Mouse (Mus musculus) forebrain, embryonic 10.5 days (tissue): ENCODE results near the gene Ccz1. TPM values are rescaled to one million over a fixed set of nuclear protein-coding genes. Genes with fewer than 3 reads are reported as not detected.
"Not testable (repeated sequence)": the region's sequence is repeated elsewhere in the genome, so short reads cannot be mapped to it uniquely, and the experiment has no call there.

ENCODE experiments used
- DNase-seq: peaks from one replicate; pipeline ENCODE4 v3.0.0-alpha.2; 2017; ENCODE audit warnings: low spot score; ENCODE audit errors: extremely low spot score
- H3K27ac ChIP-seq: fragments of 300-500 bp; sonication (generic); 2 replicates; pipeline ENCODE4 v1.5.1; 2016; ENCODE audit warnings: mild to moderate bottlenecking
- H3K27me3 ChIP-seq: fragments of 300-500 bp; sonication (generic); 2 replicates; pipeline ENCODE4 v1.6.1; 2016; ENCODE audit warnings: mild to moderate bottlenecking; ENCODE audit not compliant: poor library complexity, severe bottlenecking
- H3K36me3 ChIP-seq: fragments of 300-500 bp; sonication (generic); replicated peaks from 2 replicates; pipeline ENCODE4 v1.6.1; 2016; ENCODE audit warnings: mild to moderate bottlenecking, moderate library complexity
- H3K4me1 ChIP-seq: fragments of 300-500 bp; sonication (generic); 2 replicates; pipeline ENCODE4 v1.6.1; 2016
- H3K4me3 ChIP-seq: fragments of 300-500 bp; sonication (generic); 2 replicates; pipeline ENCODE4 v1.5.1; 2016; ENCODE audit warnings: mild to moderate bottlenecking, moderate library complexity
- H3K9me3 ChIP-seq: fragments of 300-500 bp; sonication (generic); 2 replicates; pipeline ENCODE4 v1.6.1; 2016; ENCODE audit warnings: mild to moderate bottlenecking, moderate library complexity
- WGBS: fragments of 180-500 bp; shearing (Covaris S2); methylation state at CpG from one replicate; pipeline ENCODE4 v1.1.7; 2016; 5-methylcytosine and 5-hydroxymethylcytosine counted together
- polyA plus RNA-seq: library from polyadenylated mRNA; unstranded; fragments of >200 nt; fragmentation: Nextera tagmentation; extraction: Ambion mirVana; gene quantifications from 2 replicates; pipeline ENCODE4 v1.2.1, GENCODE M21; 2016

Gene Ccz1
- polyA plus RNA-seq, 1 experiment from 2014 or later = 104 TPM

DNA sequence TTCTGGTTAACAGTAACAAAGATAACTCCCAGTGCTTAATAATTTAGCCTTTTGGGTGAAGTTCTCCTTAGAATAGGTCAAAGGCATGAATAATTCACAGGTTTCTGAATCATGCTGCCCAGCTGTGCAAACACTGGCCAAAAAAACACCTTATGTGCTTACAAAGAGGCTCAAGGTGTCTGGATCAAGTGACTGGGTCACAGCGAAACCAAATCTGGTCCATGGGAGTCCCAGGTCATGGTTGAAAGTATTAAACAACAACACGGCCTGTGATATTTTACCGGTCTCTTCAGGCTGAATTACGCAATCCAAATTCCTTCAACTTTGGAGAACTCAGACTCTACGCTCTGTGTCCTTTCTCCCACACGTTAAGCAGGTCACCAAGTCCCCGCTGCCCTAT, 17.8 kb upstream of the Ccz1 start:
- no peak for DNase-seq
- no peaks in the 10 kb centered on the region for H3K4me1 ChIP-seq
- H3K27me3 ChIP-seq = no peaks in the 10 kb centered on the region
- WGBS = 89% methylated on average over 7 of the region's 7 CpGs
- no peaks in the 10 kb centered on the region for H3K36me3 ChIP-seq
- no peaks in the 10 kb centered on the region for H3K9me3 ChIP-seq
- H3K4me3 ChIP-seq = no peak overlapping the region
- H3K27ac ChIP-seq = no peak overlapping the region

DNA sequence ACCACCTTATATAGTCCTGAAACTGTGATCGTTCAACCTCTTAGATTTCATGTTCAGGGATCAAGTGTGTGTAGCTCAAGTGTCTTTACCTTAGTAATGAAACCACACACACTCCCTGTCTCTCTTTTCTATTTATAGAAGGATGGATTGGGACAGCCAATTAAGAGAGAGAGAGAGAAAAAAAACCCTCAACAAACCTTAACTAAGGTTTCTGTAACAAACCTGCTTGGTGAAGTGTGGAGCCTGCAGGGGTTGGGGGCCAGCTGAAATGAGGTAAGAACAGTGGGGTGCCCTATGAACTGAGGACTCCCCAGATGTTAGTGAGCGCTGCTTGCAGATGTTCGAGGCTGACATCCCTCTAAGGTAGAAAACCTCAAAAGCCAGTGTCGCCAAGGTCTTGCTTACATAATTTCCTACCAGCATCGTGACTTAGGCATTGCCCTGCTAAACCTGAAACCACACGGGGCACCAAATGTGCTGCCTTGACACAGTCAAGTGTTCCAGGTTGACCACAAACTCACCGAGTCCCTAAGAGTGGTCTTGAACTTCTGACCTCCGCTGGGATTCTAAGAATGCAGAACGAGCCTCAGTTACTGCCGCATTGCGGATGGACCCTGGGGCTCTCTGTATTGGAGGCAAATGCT, 12.1 kb upstream of the Ccz1 start, which contains the start of gene Ocm:
Gene Ocm (minus strand): TSS at position 51 of the 644 bp plus-strand sequence.
- Histone ChIP-seq H3K4me3 (no peak within 1 kb of the TSS), H3K27ac (no peak within 1 kb of the TSS), H3K9me3 (no peaks in the 10 kb centered on the region), H3K36me3 (no peaks in the 10 kb centered on the region), H3K27me3 (no peaks in the 10 kb centered on the region), H3K4me1 (no peaks in the 10 kb centered on the region)
- no peak for DNase-seq
- WGBS = 77% methylated on average over 11 of the region's 11 CpGs

- Histone ChIP-seq H3K27ac (no peak overlapping the region), H3K36me3 (peaks cover 18% of the 10 kb centered on the region), H3K4me1 (peaks cover 5% of the 10 kb centered on the region), H3K4me3 (no peak overlapping the region), H3K27me3 (no peaks in the 10 kb centered on the region), H3K9me3 (no peaks in the 10 kb centered on the region)
- DNase-seq = no peak
- WGBS = 94% methylated on average over 9 of the region's 9 CpGs
These were observed 1.2 kb upstream of the Ccz1 start for GRCm38 (mm10) chr5:144015845-144016244.

GRCm38 (mm10) chr5:144015312-144015650, 604 bp upstream of the Ccz1 start:
- peaks cover 5% of the 10 kb centered on the region for H3K4me1 ChIP-seq
- DNase-seq = no peak
- H3K4me3 ChIP-seq = peak overlapping the region; percentile 82
- H3K9me3 ChIP-seq = no peaks in the 10 kb centered on the region
- 83% methylated on average over 3 of the region's 3 CpGs for WGBS
- H3K27ac ChIP-seq = no peak overlapping the region
- H3K36me3 ChIP-seq = peaks cover 24% of the 10 kb centered on the region
- no peaks in the 10 kb centered on the region for H3K27me3 ChIP-seq

- Histone ChIP-seq H3K4me3 (peak overlapping the region; percentile 82), H3K36me3 (peaks cover 41% of the 10 kb centered on the region)
- not testable (repeated sequence) for H3K4me1 ChIP-seq, H3K27ac ChIP-seq, DNase-seq, H3K27me3 ChIP-seq, H3K9me3 ChIP-seq
- WGBS = 71% methylated on average over 13 of the region's 13 CpGs
These were observed 1.1 kb downstream of the Ccz1 start for GRCm38 (mm10) chr5:144013366-144014134.

DNA sequence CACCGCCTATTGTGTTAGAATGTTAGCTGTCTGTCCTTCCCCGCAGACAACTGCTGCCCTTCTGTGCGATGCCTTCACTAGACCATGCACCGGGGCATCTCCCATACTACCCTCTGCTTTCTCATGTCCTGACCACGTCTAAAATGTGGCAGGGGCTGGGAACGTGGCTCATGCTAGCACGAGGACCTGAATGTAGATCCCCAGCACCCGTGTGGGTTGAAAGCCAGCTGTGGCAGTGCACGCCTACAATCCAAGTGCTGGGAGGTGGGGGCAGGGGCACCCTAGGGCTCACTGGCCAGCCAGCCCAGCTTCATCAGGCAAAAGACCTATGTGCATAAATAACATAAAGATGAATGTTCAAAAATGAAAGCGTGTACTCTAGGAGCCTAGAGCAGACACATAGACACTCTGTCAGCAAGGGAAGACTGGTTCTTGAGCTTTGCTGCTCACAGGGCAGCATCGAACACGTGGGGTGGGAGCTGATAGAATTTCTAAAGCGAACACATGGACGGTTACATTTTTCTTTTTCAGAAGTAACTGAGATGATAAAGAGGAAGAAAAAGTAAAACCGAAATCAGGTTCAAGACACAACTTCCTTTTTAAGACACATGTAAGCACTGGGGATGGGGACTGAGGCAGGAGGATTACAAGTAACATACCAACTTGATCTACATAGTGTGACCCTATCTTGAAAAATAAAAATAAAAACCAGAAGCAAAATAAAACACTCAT, 12.1 kb downstream of the Ccz1 start:
- Histone ChIP-seq H3K9me3 (no peaks in the 10 kb centered on the region), H3K36me3 (peaks cover 94% of the 10 kb centered on the region), H3K27me3 (no peaks in the 10 kb centered on the region), H3K4me3 (no peak overlapping the region), H3K4me1 (no peaks in the 10 kb centered on the region), H3K27ac (no peak overlapping the region)
- DNase-seq = no peak
- 95% methylated on average over 15 of the region's 15 CpGs for WGBS

DNA sequence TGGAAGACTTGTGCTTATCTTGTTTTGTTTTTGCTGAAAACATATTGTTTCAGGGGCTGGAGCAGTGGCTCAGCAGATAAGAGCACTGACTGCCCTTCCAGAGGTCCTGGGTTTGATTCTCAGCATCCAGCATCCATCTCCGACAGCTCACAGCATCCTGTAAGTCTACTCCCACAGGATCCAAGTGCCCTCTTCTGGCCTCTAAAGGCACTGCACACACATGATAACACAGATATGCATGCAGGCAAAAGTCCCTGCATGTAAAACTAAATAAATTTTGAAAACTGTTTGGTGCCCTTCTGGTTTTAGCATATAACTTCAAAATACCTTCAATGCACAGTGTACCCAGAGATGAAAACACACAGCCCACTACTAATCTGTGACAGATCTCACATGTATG, 15.3 kb downstream of the Ccz1 start:
- Histone ChIP-seq H3K4me1 (no peaks in the 10 kb centered on the region), H3K4me3 (no peak overlapping the region), H3K9me3 (no peaks in the 10 kb centered on the region), H3K27ac (no peak overlapping the region), H3K36me3 (peaks cover 98% of the 10 kb centered on the region), H3K27me3 (no peaks in the 10 kb centered on the region)
- DNase-seq = no peak
- WGBS = 85% methylated on average over 1 of the region's 1 CpGs

DNA sequence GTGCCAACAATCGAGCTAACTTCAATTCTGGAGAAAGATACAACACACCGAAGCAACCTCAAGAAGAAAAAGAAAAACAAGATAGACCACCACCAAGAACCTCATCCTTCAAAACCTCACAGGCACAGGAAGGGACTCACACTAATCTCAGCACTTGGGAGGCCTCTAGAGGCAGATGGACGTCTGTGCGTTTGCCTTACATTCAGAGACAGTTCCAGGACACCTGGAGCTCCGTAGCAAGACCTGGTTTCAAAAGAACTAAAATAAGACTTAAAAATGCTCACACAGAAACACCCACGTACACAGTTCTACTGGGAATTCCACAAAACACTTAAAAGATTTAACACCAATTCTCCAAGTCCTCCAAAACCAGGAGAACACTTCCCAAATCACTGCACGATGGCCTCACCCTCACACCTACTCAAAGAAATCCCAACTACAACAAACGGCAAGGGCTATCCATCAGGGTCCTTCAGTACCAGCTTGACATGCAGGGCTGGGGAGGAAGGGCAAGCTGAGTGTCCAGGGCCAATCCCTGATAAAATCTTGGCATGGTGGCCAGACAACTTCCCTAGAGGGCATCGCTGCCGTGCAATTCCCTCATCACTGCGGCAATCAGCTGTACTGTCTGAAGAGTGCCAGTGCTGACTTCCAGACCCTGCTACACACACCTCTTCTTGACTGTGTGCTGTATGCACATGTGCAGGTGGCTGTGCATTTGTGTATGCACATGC, 19.9 kb downstream of the Ccz1 start:
- no peaks in the 10 kb centered on the region for H3K27me3 ChIP-seq
- WGBS = 82% methylated on average over 11 of the region's 11 CpGs
- H3K4me1 ChIP-seq = no peaks in the 10 kb centered on the region
- no peaks in the 10 kb centered on the region for H3K9me3 ChIP-seq
- H3K36me3 ChIP-seq = peaks cover 100% of the 10 kb centered on the region
- no peak for DNase-seq
- no peak overlapping the region for H3K4me3 ChIP-seq
- no peak overlapping the region for H3K27ac ChIP-seq

DNA sequence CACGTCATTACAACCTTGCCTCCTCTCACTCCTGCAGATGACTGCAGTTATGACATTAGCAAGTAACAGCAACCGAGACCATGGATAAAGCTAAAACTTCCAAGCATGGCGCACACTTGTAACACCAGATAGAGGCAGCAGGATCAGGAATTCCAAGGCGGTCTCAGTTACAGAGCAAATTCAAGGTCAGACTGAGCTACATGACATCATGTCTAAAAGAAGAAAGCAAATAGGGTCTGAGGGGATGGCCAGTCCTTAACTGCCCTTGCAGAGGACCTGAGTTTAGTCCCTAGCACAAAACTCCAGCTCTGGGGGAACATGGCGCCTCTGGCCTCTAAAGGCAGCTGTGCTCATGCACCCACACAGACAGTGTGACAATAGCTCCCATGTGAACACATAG, 20.8 kb downstream of the Ccz1 start:
- H3K36me3 ChIP-seq = peaks cover 100% of the 10 kb centered on the region
- H3K4me1 ChIP-seq = no peaks in the 10 kb centered on the region
- H3K4me3 ChIP-seq = no peak overlapping the region
- WGBS = 94% methylated on average over 5 of the region's 5 CpGs
- DNase-seq = no peak
- no peaks in the 10 kb centered on the region for H3K9me3 ChIP-seq
- H3K27ac ChIP-seq = no peak overlapping the region
- no peaks in the 10 kb centered on the region for H3K27me3 ChIP-seq

DNA sequence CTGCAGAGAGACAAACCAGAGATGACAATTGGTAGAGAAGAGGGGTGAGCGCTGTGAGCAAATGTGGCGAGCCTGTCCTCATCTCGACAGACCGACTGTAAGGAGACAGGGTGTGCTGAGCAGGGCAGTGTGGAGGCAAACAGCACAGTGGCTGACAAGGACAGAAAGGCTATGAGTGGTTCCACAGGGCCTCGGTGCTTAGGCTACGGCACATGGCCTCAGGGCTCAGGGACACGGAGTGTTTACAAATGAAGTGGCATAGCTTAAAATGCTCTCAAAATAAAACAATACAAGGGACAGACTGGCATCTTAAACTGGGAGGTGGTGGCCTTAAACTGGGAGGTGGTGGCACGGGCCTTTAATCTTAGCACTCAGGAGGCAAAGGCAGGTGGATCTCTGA, 21.4 kb downstream of the Ccz1 start:
- no peaks in the 10 kb centered on the region for H3K27me3 ChIP-seq
- H3K27ac ChIP-seq = no peak overlapping the region
- peaks cover 100% of the 10 kb centered on the region for H3K36me3 ChIP-seq
- DNase-seq = no peak
- no peaks in the 10 kb centered on the region for H3K4me1 ChIP-seq
- WGBS = 93% methylated on average over 8 of the region's 8 CpGs
- H3K9me3 ChIP-seq = no peaks in the 10 kb centered on the region
- no peak overlapping the region for H3K4me3 ChIP-seq

GRCm38 (mm10) chr5:143992661-143993060, 22.0 kb downstream of the Ccz1 start:
- H3K4me1 ChIP-seq = no peaks in the 10 kb centered on the region
- peaks cover 100% of the 10 kb centered on the region for H3K36me3 ChIP-seq
- H3K27ac ChIP-seq = no peak overlapping the region
- no peaks in the 10 kb centered on the region for H3K27me3 ChIP-seq
- 90% methylated on average over 10 of the region's 10 CpGs for WGBS
- no peaks in the 10 kb centered on the region for H3K9me3 ChIP-seq
- no peak overlapping the region for H3K4me3 ChIP-seq
- DNase-seq = no peak

DNA sequence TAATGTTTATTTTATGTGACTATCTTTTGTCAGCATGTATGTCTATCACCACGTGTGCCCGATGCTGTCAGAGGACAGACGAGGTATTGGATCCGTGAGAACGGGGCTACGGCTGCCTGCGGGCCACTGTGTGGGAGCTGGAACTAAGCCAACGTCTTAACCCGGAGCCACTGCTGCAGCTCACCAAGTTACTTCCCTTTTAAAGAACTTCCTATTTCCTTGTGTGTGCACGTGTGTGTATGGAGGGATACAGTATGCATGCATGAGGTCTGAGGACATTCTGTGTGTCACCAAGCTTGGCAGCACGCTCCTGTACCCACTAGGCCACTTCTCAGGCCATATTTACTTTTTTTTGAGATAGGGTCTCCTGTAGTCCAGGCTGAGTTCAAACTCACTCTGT, 24.6 kb downstream of the Ccz1 start:
- no peaks in the 10 kb centered on the region for H3K9me3 ChIP-seq
- no peak overlapping the region for H3K27ac ChIP-seq
- peaks cover 100% of the 10 kb centered on the region for H3K36me3 ChIP-seq
- H3K4me1 ChIP-seq = no peaks in the 10 kb centered on the region
- no peak for DNase-seq
- no peak overlapping the region for H3K4me3 ChIP-seq
- no peaks in the 10 kb centered on the region for H3K27me3 ChIP-seq
- WGBS = 93% methylated on average over 11 of the region's 11 CpGs
